Mouse (Mus musculus) stomach, embryonic 15.5 days (tissue): ENCODE data around the gene Fos. TPM values are rescaled to one million over a fixed set of nuclear protein-coding genes. Genes with fewer than 3 reads are reported as not detected.
"Not testable (repeated sequence)": the region's sequence is repeated elsewhere in the genome, so short reads cannot be mapped to it uniquely, and the experiment has no call there.

Experiments used
- ATAC-seq: fragments of 200-750 bp; cut with Nextera tagmentation; 2 replicates; pipeline ENCODE4 v1.8.0; 2017; ENCODE audit warnings: low read depth, moderate number of reproducible peaks, moderate TSS enrichment; ENCODE audit not compliant: insufficient read depth, low FRiP score
- H3K27ac ChIP-seq: fragments of 300-500 bp; sonication (generic); 2 replicates; pipeline ENCODE4 v1.5.1; 2015; ENCODE audit warnings: mild to moderate bottlenecking, inconsistent platforms
- H3K27me3 ChIP-seq: fragments of 300-500 bp; sonication (generic); replicated peaks from 2 replicates; pipeline ENCODE4 v1.6.1; 2015; ENCODE audit warnings: inconsistent platforms
- H3K36me3 ChIP-seq: fragments of 300-500 bp; sonication (generic); 2 replicates; pipeline ENCODE4 v1.6.1; 2015; ENCODE audit warnings: inconsistent platforms
- H3K4me1 ChIP-seq: fragments of 300-500 bp; sonication (generic); 2 replicates; pipeline ENCODE4 v1.6.1; 2015; ENCODE audit warnings: inconsistent platforms
- H3K4me2 ChIP-seq: fragments of 300-500 bp; sonication (generic); 2 replicates; pipeline ENCODE4 v1.6.1; 2015; ENCODE audit warnings: mild to moderate bottlenecking, inconsistent platforms
- H3K4me3 ChIP-seq: fragments of 300-500 bp; sonication (generic); replicated peaks from 2 replicates; pipeline ENCODE4 v1.5.1; 2015; ENCODE audit warnings: inconsistent platforms
- H3K9ac ChIP-seq: fragments of 300-500 bp; sonication (generic); 2 replicates; pipeline ENCODE4 v1.6.1; 2015; ENCODE audit warnings: inconsistent platforms
- H3K9me3 ChIP-seq: fragments of 300-500 bp; sonication (generic); 2 replicates; pipeline ENCODE4 v1.6.1; 2016; ENCODE audit warnings: inconsistent platforms
- WGBS: fragments of 180-500 bp; shearing (Covaris S2); methylation state at CpG from one replicate; pipeline ENCODE4 v1.1.7; 2015; 5-methylcytosine and 5-hydroxymethylcytosine counted together
- polyA plus RNA-seq: library from polyadenylated mRNA; unstranded; fragments of >200 nt; fragmentation: Nextera tagmentation; extraction: Ambion mirVana; gene quantifications from 2 replicates; pipeline ENCODE4 v1.2.1, GENCODE M21; 2015

The Fos gene
- polyA plus RNA-seq, 1 experiment from 2014 or later: 16.4 TPM

GRCm38 (mm10) chr12:85518009-85518408, 44.3 kb downstream of the Fos start:
- 67% methylated on average over 5 of the region's 5 CpGs for WGBS

GRCm38 (mm10) chr12:85519553-85519952, 45.9 kb downstream of the Fos start:
- ATAC-seq: no peak
- H3K4me2 ChIP-seq: no peak overlapping the region
- H3K9me3 ChIP-seq: no peaks in the 10 kb centered on the region
- no peak overlapping the region for H3K27ac ChIP-seq
- WGBS: 92% methylated on average over 6 of the region's 6 CpGs
- H3K4me3 ChIP-seq: no peak overlapping the region
- no peaks in the 10 kb centered on the region for H3K36me3 ChIP-seq
- H3K4me1 ChIP-seq: no peaks in the 10 kb centered on the region
- H3K9ac ChIP-seq: no peak overlapping the region
- H3K27me3 ChIP-seq: no peaks in the 10 kb centered on the region

More at GRCm38 (mm10) chr12:85518009-85518408, 44.3 kb downstream of the Fos start:
- no peak overlapping the region for H3K4me3 ChIP-seq
- no peak overlapping the region for H3K27ac ChIP-seq
- H3K4me1 ChIP-seq: no peaks in the 10 kb centered on the region
- ATAC-seq: no peak
- H3K36me3 ChIP-seq: no peaks in the 10 kb centered on the region
- H3K4me2 ChIP-seq: no peak overlapping the region
- no peaks in the 10 kb centered on the region for H3K9me3 ChIP-seq
- no peaks in the 10 kb centered on the region for H3K27me3 ChIP-seq
- no peak overlapping the region for H3K9ac ChIP-seq

DNA sequence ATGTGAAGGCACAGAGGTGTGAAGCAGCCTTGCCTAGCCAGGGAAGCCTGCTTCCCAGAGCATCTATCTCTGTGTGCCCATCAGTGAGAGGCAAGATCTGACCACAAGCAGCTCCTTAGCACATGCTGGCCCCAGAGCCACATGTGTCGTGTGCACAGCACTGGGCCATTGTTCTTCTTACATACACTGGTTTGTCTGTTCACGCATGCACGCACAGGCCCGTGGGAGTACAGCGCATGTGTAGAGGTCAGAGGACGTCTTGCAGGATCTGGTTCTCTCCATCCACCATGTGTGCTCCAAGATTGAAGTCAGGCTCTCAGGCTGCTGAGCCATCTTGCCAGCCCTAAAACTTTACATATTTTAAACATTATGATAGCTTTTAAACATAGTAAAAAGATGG, 47.4 kb downstream of the Fos start:
- Histone ChIP-seq H3K4me2 (no peak overlapping the region), H3K4me3 (no peak overlapping the region), H3K27me3 (no peaks in the 10 kb centered on the region), H3K9ac (no peak overlapping the region), H3K27ac (no peak overlapping the region), H3K4me1 (no peaks in the 10 kb centered on the region), H3K36me3 (no peaks in the 10 kb centered on the region), H3K9me3 (no peaks in the 10 kb centered on the region)
- 88% methylated on average over 6 of the region's 6 CpGs for WGBS
- no peak for ATAC-seq

DNA sequence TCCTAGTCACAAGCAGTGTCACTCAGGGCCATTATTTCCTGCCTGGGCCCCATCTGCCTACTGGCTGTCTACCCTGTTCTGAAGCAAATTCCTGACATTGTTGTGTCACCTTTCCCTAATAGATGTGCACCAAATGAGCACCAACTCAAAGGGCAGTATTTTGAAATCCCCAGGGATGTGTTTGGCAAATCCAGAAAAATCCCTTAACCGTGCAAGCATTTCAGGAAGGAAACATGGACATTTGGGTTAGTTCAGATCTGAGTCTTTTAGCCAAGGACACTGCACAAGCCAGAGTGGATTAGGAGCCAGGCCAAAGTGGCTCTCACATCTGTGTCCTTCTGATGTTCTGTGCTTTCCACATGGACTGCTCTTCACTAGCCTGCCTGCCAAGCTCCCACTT, 48.0 kb downstream of the Fos start:
- WGBS: 58% methylated on average over 1 of the region's 1 CpGs
- Histone ChIP-seq H3K27me3 (no peaks in the 10 kb centered on the region), H3K36me3 (no peaks in the 10 kb centered on the region), H3K4me1 (no peaks in the 10 kb centered on the region), H3K4me2 (no peak overlapping the region), H3K27ac (no peak overlapping the region), H3K9ac (no peak overlapping the region), H3K4me3 (no peak overlapping the region), H3K9me3 (no peaks in the 10 kb centered on the region)
- no peak for ATAC-seq

- ATAC-seq: no peak
- Histone ChIP-seq H3K4me1 (no peaks in the 10 kb centered on the region), H3K4me2 (no peak overlapping the region), H3K36me3 (no peaks in the 10 kb centered on the region), H3K27me3 (no peaks in the 10 kb centered on the region), H3K9ac (no peak overlapping the region), H3K9me3 (no peaks in the 10 kb centered on the region), H3K4me3 (no peak overlapping the region), H3K27ac (no peak overlapping the region)
- WGBS: 61% methylated on average over 7 of the region's 7 CpGs
Observed at GRCm38 (mm10) chr12:85522631-85523388, 49.1 kb downstream of the Fos start.

GRCm38 (mm10) chr12:85523421-85524192, 49.9 kb downstream of the Fos start:
- H3K9ac ChIP-seq: no peak overlapping the region
- no peak overlapping the region for H3K4me3 ChIP-seq
- no peak overlapping the region for H3K27ac ChIP-seq
- no peaks in the 10 kb centered on the region for H3K27me3 ChIP-seq
- no peak overlapping the region for H3K4me2 ChIP-seq
- ATAC-seq: no peak
- no peaks in the 10 kb centered on the region for H3K4me1 ChIP-seq
- 60% methylated on average over 14 of the region's 14 CpGs for WGBS
- H3K9me3 ChIP-seq: no peaks in the 10 kb centered on the region
- no peaks in the 10 kb centered on the region for H3K36me3 ChIP-seq

- Histone ChIP-seq H3K36me3 (no peaks in the 10 kb centered on the region), H3K4me3 (no peak overlapping the region), H3K9ac (no peak overlapping the region), H3K27me3 (no peaks in the 10 kb centered on the region), H3K9me3 (no peaks in the 10 kb centered on the region), H3K4me1 (no peaks in the 10 kb centered on the region), H3K27ac (no peak overlapping the region), H3K4me2 (no peak overlapping the region)
- 52% methylated on average over 8 of the region's 8 CpGs for WGBS
- no peak for ATAC-seq
Observed at GRCm38 (mm10) chr12:85524193-85524858, 50.6 kb downstream of the Fos start.

- H3K4me2 ChIP-seq, H3K4me3 ChIP-seq, H3K36me3 ChIP-seq, H3K27ac ChIP-seq, ATAC-seq, H3K27me3 ChIP-seq, H3K9me3 ChIP-seq, H3K9ac ChIP-seq, H3K4me1 ChIP-seq: not testable (repeated sequence)
- WGBS: 61% methylated on average over 11 of the region's 11 CpGs
Observed at GRCm38 (mm10) chr12:85524859-85525495, 51.3 kb downstream of the Fos start.

Other genes starting within 250 kb of the Fos start
- gene Mlh3, start 203.3 kb upstream of the Fos start, polyA plus RNA-seq: 6.8 and 7.1 TPM in 2 replicates
- 52.6 and 55.6 TPM in 2 replicates for gene Acyp1, start 185.5 kb upstream of the Fos start, polyA plus RNA-seq
- 2.2 TPM in 2 replicates for gene Zc2hc1c, start 185.3 kb upstream of the Fos start, polyA plus RNA-seq
- gene Nek9, start 134.5 kb upstream of the Fos start, polyA plus RNA-seq: 16.2 and 18.8 TPM in 2 replicates
- 359 and 399 TPM in 2 replicates for gene Tmed10, start 99.0 kb upstream of the Fos start, polyA plus RNA-seq
- 0.81 and 0.89 TPM in 2 replicates for gene Jdp2, start 125.1 kb downstream of the Fos start, polyA plus RNA-seq
- gene Batf, start 212.8 kb downstream of the Fos start, polyA plus RNA-seq: 3.4 and 5.3 TPM in 2 replicates